Mouse (Mus musculus): ENCODE measurements around the gene Bsn. TPM values are rescaled to one million over a fixed set of nuclear protein-coding genes. Genes with fewer than 3 reads are reported as not detected.

Gene Bsn
- polyA plus RNA-seq, 1 experiment: 105 TPM

GRCm38 (mm10) chr9:108144371-108145270 is 45.6 kb downstream of the Bsn start:
- peaks cover 10% of the 10 kb centered on the region for H3K4me1 ChIP-seq (ENCODE audit: control insufficient read depth, insufficient read depth, low read length)
- no peak overlapping the region for H3K4me3 ChIP-seq (ENCODE audit: insufficient read depth, low read length)
- TF ChIP-seq POLR2A (IDR thresholded peaks at IDR 0.05; ENCODE audit: extremely low read depth, insufficient read depth, low read length) (no peak), CTCF (IDR thresholded peaks at IDR 0.05; ENCODE audit: extremely low read depth, insufficient read depth, low read length) (no peak)
- H3K27ac ChIP-seq (ENCODE audit: insufficient read depth, low read length): peak overlapping the region; percentile 75; the same call in 1 of the 2 replicates

DNA sequence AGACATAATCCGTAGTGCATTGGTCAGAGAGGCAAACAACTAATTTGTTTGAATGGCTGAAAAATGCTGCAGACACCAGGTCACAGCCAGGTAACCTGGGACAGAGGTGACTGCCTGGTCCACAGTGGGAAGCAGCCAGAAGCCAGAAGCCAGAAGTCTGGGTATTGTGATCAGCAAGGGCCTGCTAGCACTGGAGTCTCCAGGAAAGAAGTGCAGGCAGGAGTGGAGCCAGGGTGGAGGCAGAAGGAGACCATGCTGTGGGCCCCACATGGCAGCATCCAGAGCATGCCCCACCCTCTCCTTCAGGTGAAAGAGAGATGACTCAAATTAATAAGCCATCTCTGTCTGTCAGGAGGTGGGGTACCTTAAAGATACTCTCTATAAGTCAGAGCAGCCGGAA is 46.7 kb downstream of the Bsn start:
- TF ChIP-seq POLR2A (IDR thresholded peaks at IDR 0.05; ENCODE audit: extremely low read depth, insufficient read depth, low read length) (no peak), CTCF (IDR thresholded peaks at IDR 0.05; ENCODE audit: extremely low read depth, insufficient read depth, low read length) (no peak)
- H3K27ac ChIP-seq (ENCODE audit: insufficient read depth, low read length): peak overlapping the region; percentile 75
- no peak overlapping the region for H3K4me3 ChIP-seq (ENCODE audit: insufficient read depth, low read length)
- H3K4me1 ChIP-seq (ENCODE audit: control insufficient read depth, insufficient read depth, low read length): peaks cover 10% of the 10 kb centered on the region

DNA sequence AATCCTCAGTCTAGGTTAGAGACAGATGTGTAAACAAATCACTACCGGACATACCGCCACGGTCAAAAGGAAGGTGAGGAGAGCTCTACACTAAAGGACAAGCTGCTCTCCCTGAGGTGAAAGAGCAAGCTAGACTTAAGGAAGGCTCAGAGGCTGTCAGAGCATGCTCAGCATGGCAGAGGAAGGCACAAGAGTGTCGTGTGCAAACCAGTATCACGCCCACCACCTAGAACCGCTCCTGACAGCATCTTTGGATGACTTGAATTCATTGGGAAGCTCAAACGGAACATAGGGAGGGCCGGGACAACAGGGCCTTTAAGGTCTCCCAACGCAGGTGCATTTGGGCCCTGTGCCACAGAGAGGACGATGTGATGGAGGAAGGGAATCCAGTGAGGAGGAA is 48.8 kb downstream of the Bsn start:
- peaks cover 6% of the 10 kb centered on the region; the same call in 1 of the 2 replicates for H3K4me1 ChIP-seq (ENCODE audit: control insufficient read depth, insufficient read depth, low read length)
- TF ChIP-seq CTCF (IDR thresholded peaks at IDR 0.05; ENCODE audit: extremely low read depth, insufficient read depth, low read length): no peak
- TF ChIP-seq POLR2A (IDR thresholded peaks at IDR 0.05; ENCODE audit: extremely low read depth, insufficient read depth, low read length): no peak
- peak overlapping the region; percentile 63 for H3K27ac ChIP-seq (ENCODE audit: insufficient read depth, low read length)
- no peak overlapping the region for H3K4me3 ChIP-seq (ENCODE audit: insufficient read depth, low read length)

- H3K27ac ChIP-seq (ENCODE audit: insufficient read depth, low read length): peak overlapping the region; percentile 63; the same call in 1 of the 2 replicates
- H3K4me3 ChIP-seq (ENCODE audit: insufficient read depth, low read length): no peak overlapping the region
- peaks cover 7% of the 10 kb centered on the region; the same call in 1 of the 2 replicates for H3K4me1 ChIP-seq (ENCODE audit: control insufficient read depth, insufficient read depth, low read length)
- TF ChIP-seq CTCF (IDR thresholded peaks at IDR 0.05; ENCODE audit: extremely low read depth, insufficient read depth, low read length) (peak; percentile 38; the same call in 1 of the 2 replicates), POLR2A (IDR thresholded peaks at IDR 0.05; ENCODE audit: extremely low read depth, insufficient read depth, low read length) (no peak)
Measured at GRCm38 (mm10) chr9:108139963-108140695, 50.1 kb downstream of the Bsn start.

GRCm38 (mm10) chr9:108139169-108139962 is 50.8 kb downstream of the Bsn start:
- Histone ChIP-seq H3K4me3 (ENCODE audit: insufficient read depth, low read length) (no peak overlapping the region), H3K27ac (ENCODE audit: insufficient read depth, low read length) (peak overlapping the region; percentile 51), H3K4me1 (ENCODE audit: control insufficient read depth, insufficient read depth, low read length) (peaks cover 6% of the 10 kb centered on the region; the same call in 1 of the 2 replicates)
- TF ChIP-seq CTCF (IDR thresholded peaks at IDR 0.05; ENCODE audit: extremely low read depth, insufficient read depth, low read length) (no peak), POLR2A (IDR thresholded peaks at IDR 0.05; ENCODE audit: extremely low read depth, insufficient read depth, low read length) (no peak)

GRCm38 (mm10) chr9:108138118-108138517 is 52.1 kb downstream of the Bsn start:
- H3K27ac ChIP-seq (ENCODE audit: insufficient read depth, low read length): peak overlapping the region; percentile 78
- H3K4me1 ChIP-seq (ENCODE audit: control insufficient read depth, insufficient read depth, low read length): peaks cover 6% of the 10 kb centered on the region; the same call in 1 of the 2 replicates
- no peak overlapping the region for H3K4me3 ChIP-seq (ENCODE audit: insufficient read depth, low read length)
- no peak for TF ChIP-seq POLR2A (IDR thresholded peaks at IDR 0.05; ENCODE audit: extremely low read depth, insufficient read depth, low read length)
- no peak for TF ChIP-seq CTCF (IDR thresholded peaks at IDR 0.05; ENCODE audit: extremely low read depth, insufficient read depth, low read length)

GRCm38 (mm10) chr9:108137523-108137922 is 52.7 kb downstream of the Bsn start:
- Histone ChIP-seq H3K4me3 (ENCODE audit: insufficient read depth, low read length) (no peak overlapping the region), H3K4me1 (ENCODE audit: control insufficient read depth, insufficient read depth, low read length) (peaks cover 6% of the 10 kb centered on the region; the same call in 1 of the 2 replicates), H3K27ac (ENCODE audit: insufficient read depth, low read length) (0 out of 2 replicates have a peak overlapping the region, but pooled peaks have one; percentile 93)
- TF ChIP-seq CTCF (IDR thresholded peaks at IDR 0.05; ENCODE audit: extremely low read depth, insufficient read depth, low read length) (no peak), POLR2A (IDR thresholded peaks at IDR 0.05; ENCODE audit: extremely low read depth, insufficient read depth, low read length) (0 out of 2 replicates have a peak, but pooled peaks have one; percentile 29)

DNA sequence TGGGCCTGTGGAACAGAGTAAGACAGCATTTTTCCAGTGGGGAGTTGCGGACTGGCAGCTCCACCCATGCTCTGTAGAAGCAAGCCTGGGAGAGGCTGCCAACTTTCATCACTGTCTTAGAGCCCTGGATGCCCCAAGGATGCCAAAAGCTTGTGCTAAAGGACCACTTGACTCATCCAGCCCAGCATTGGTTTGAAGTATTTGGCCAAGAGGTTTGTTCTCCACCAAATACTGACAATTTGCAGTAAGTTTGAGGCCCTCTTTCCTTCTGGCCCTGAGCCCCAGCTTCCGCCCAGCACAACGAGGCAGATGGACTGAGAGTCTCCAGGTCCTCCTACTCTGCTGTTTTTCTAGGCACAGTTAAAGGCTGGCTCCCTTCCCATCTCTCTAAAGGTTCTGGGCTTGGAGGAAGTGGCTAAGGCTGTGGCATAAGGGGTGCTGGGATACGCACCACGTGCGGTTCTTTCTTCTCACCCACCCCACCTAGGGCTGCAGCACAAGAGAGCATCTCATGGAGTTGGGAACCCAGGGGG is 53.2 kb downstream of the Bsn start:
- Histone ChIP-seq H3K27ac (ENCODE audit: insufficient read depth, low read length) (peak overlapping the region; percentile 93), H3K4me1 (ENCODE audit: control insufficient read depth, insufficient read depth, low read length) (peaks cover 6% of the 10 kb centered on the region; the same call in 1 of the 2 replicates)

More for the DNA sequence above, 53.2 kb downstream of the Bsn start:
- no peak overlapping the region for H3K4me3 ChIP-seq (ENCODE audit: insufficient read depth, low read length)
- TF ChIP-seq POLR2A (IDR thresholded peaks at IDR 0.05; ENCODE audit: extremely low read depth, insufficient read depth, low read length) (no peak), CTCF (IDR thresholded peaks at IDR 0.05; ENCODE audit: extremely low read depth, insufficient read depth, low read length) (no peak)

All from cortical plate, adult 2 months (tissue).